Mouse (Mus musculus) heart, postnatal 36 days (tissue): ENCODE data around the gene Slc25a23. TPM values are rescaled to one million over a fixed set of nuclear protein-coding genes. Genes with fewer than 3 reads are reported as not detected.

ENCODE experiments used
- total RNA-seq, 2 experiments: library from RNA; stranded (reverse); gene quantifications; 2 replicates each; pipeline ENCODE4 v1.2.3; 2021

Gene Slc25a23
- total RNA-seq, 2 experiments from 2014 or later, result 58.1 to 69.8 TPM

Other genes starting within 250 kb of the Slc25a23 start
- 1 to 10 TPM; 2.9 to 5.5 TPM for gene Rfx2, start 228.8 kb downstream of the Slc25a23 start, total RNA-seq
- not detected for gene Acsbg2, start 185.4 kb downstream of the Slc25a23 start, total RNA-seq
- gene 1700061G19Rik, start 184.4 kb downstream of the Slc25a23 start, total RNA-seq, result not detected
- gene Mllt1, start 124.4 kb downstream of the Slc25a23 start, total RNA-seq, result 10 to 100 TPM; 23.9 to 25.9 TPM
- not detected for gene Acer1, start 77.7 kb downstream of the Slc25a23 start, total RNA-seq
- 10 to 100 TPM; 79.5 to 80.4 TPM for gene Clpp, start 69.6 kb downstream of the Slc25a23 start, total RNA-seq
- gene Alkbh7, start 62.5 kb downstream of the Slc25a23 start, total RNA-seq, result 10 to 100 TPM; 67.5 to 69.9 TPM
- gene Pspn, start 59.8 kb downstream of the Slc25a23 start, total RNA-seq, result not detected
- 10 to 100 TPM; 18.9 to 19.1 TPM for gene Gtf2f1, start 48.6 kb downstream of the Slc25a23 start, total RNA-seq
- gene Gm17949, start 48.4 kb downstream of the Slc25a23 start, total RNA-seq, result not detected
- gene Khsrp, start 28.3 kb downstream of the Slc25a23 start, total RNA-seq, result 10 to 100 TPM; 45.9 to 47.7 TPM
- gene Slc25a41, start 18.2 kb downstream of the Slc25a23 start, total RNA-seq, result not detected
- under 1 TPM in 1 of 2 experiments, not detected in 1; 0.35 TPM for gene Crb3, start 758 bp downstream of the Slc25a23 start, total RNA-seq
- 1 to 10 TPM; 1.4 to 2.0 TPM for gene Dennd1c, start 18.7 kb upstream of the Slc25a23 start, total RNA-seq
- 1 to 10 TPM; 1.8 to 1.9 TPM for gene Tubb4a, start 27.9 kb upstream of the Slc25a23 start, total RNA-seq
- gene Tnfsf9, start 45.5 kb upstream of the Slc25a23 start, total RNA-seq, result under 1 TPM; 0.33 to 0.53 TPM
- not detected for gene Cd70, start 89.9 kb upstream of the Slc25a23 start, total RNA-seq
- not detected for gene Tnfsf14, start 134.3 kb upstream of the Slc25a23 start, total RNA-seq
- gene C3, start 168.3 kb upstream of the Slc25a23 start, total RNA-seq, result 10 to 100 TPM; 96.2 to 97.5 TPM
- 10 to 100 TPM; 32.0 to 32.1 TPM for gene Gpr108, start 188.6 kb upstream of the Slc25a23 start, total RNA-seq
- gene Trip10, start 189.6 kb upstream of the Slc25a23 start, total RNA-seq, result 100 to 1,000 TPM; 113 to 124 TPM
- 1 to 10 TPM; 1.4 to 2.5 TPM for gene Vav1, start 219.2 kb upstream of the Slc25a23 start, total RNA-seq